In the genomic region with DNA sequence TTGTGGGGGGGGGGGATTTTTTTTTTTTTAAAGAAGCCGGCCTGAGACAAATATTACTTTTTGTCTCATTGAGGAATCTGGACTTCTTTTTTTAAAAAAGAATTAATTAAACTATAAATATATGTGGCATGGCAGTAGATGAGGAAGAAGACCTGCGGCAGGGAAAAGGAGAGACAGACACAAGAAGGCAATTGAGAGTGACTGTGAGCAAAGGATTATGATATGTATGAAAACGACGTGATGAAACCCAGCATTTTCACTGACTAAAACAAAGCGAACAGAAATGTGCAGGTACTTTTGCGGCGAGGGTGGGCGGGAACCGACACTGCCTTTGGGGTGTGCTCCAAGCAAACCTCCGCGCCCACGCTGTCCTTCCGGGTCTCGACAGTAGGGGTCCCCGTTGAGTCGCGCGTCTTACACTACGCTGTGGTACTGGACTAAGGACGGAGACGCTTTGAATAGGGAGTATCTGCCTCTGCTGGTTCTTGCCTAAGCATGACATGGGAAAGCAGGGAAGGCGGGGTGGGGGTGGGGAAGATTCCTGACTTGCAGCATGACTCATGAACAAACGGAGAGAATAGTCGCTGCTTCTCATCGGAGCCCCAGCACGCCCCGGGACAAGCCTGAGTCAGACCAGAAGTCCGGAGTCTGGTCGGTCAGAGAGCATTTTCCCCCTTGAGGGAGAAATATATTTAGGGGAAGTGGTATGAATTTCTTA, we compare ENCODE assay signal across 7 mouse cellular contexts. TPM values are rescaled to one million over a fixed set of nuclear protein-coding genes. Genes with fewer than 3 reads are reported as not detected.
DNase-seq lines count a peak whose midpoint lies in the region; ATAC-seq and TF ChIP-seq lines count a peak whose summit lies in the region.

No protein-coding gene starts in this region.

- peak overlapping the region; percentile 28 for H3K4me3 ChIP-seq in embryonic facial prominence, embryonic 12.5 days
- no peak overlapping the region; the same call in 1 of the 2 replicates for H3K4me3 ChIP-seq in kidney, adult 2 months (ENCODE audit: insufficient read depth, low read depth, low read length)
- peak overlapping the region; percentile 30 for H3K4me3 ChIP-seq in limb, embryonic 12.5 days (replicated peaks)
- peak overlapping the region; percentile 30 for H3K4me3 ChIP-seq in midbrain, embryonic 15.5 days
- peak overlapping the region; percentile 52 for H3K4me3 ChIP-seq in spleen, adult 2 months (ENCODE audit: extremely low read depth, insufficient read depth, insufficient read length)

- peak; percentile 94 for DNase-seq in adrenal gland, postnatal 14 days
- DNase-seq in heart, adult 18-20 months, result peak; percentile 92 to 98
- peak; percentile 91 for DNase-seq in kidney, adult 2 months
- peak; percentile 65 to 81 for DNase-seq in spleen, adult 2 months (ENCODE audit: low read depth in 1 of 2, low spot score in 2 of 2)

- WGBS in embryonic facial prominence, embryonic 12.5 days, result 6% methylated on average over 29 of the region's 29 CpGs
- WGBS in kidney, adult 2 months, result 3% methylated on average over 29 of the region's 29 CpGs
- WGBS in limb, embryonic 12.5 days, result 7% methylated on average over 29 of the region's 29 CpGs
- WGBS in midbrain, embryonic 15.5 days, result 5% methylated on average over 29 of the region's 29 CpGs
- 1% methylated on average over 29 of the region's 29 CpGs for WGBS in spleen, adult 2 months

- TF ChIP-seq POLR2A in kidney, adult 2 months (IDR thresholded peaks at IDR 0.05; ENCODE audit: low read depth, low read length), result no peak
- TF ChIP-seq POLR2A in spleen, adult 2 months (IDR thresholded peaks at IDR 0.05; ENCODE audit: low read depth, low read length), result no peak

- H3K4me1 ChIP-seq in embryonic facial prominence, embryonic 12.5 days, result no peaks in the 10 kb centered on the region
- H3K4me1 ChIP-seq in kidney, adult 2 months (ENCODE audit: control insufficient read depth, insufficient read depth, low read length), result no peaks in the 10 kb centered on the region
- no peaks in the 10 kb centered on the region for H3K4me1 ChIP-seq in limb, embryonic 12.5 days (replicated peaks)
- H3K4me1 ChIP-seq in midbrain, embryonic 15.5 days, result peaks cover 19% of the 10 kb centered on the region
- peaks cover 3% of the 10 kb centered on the region; the same call in 1 of the 2 replicates for H3K4me1 ChIP-seq in spleen, adult 2 months (ENCODE audit: control insufficient read depth, insufficient read depth, insufficient read length)

- H3K36me3 ChIP-seq in embryonic facial prominence, embryonic 12.5 days, result no peaks in the 10 kb centered on the region
- H3K36me3 ChIP-seq in kidney, adult 2 months (ENCODE audit: control insufficient read depth, insufficient read depth, low read length), result no peaks in the 10 kb centered on the region
- no peaks in the 10 kb centered on the region for H3K36me3 ChIP-seq in limb, embryonic 12.5 days
- no peaks in the 10 kb centered on the region for H3K36me3 ChIP-seq in midbrain, embryonic 15.5 days (replicated peaks)
- H3K36me3 ChIP-seq in spleen, adult 2 months (ENCODE audit: control insufficient read depth, insufficient read depth, low read length), result no peaks in the 10 kb centered on the region

- H3K9me3 ChIP-seq in embryonic facial prominence, embryonic 12.5 days, result no peaks in the 10 kb centered on the region
- H3K9me3 ChIP-seq in limb, embryonic 12.5 days, result no peaks in the 10 kb centered on the region
- H3K9me3 ChIP-seq in midbrain, embryonic 15.5 days, result no peaks in the 10 kb centered on the region

- H3K9ac ChIP-seq in embryonic facial prominence, embryonic 12.5 days, result no peak overlapping the region
- H3K9ac ChIP-seq in limb, embryonic 12.5 days (replicated peaks), result peak overlapping the region; percentile 44; the same call in 1 of the 2 replicates
- peak overlapping the region; percentile 22; the same call in 1 of the 2 replicates for H3K9ac ChIP-seq in midbrain, embryonic 15.5 days

- peak; percentile 98 for TF ChIP-seq CTCF in kidney, adult 2 months (conservative IDR thresholded peaks at IDR 0.05; ENCODE audit: insufficient read depth, insufficient read length, low read depth, low read length)
- TF ChIP-seq CTCF in spleen, adult 2 months (IDR thresholded peaks at IDR 0.05; ENCODE audit: extremely low read depth, insufficient read depth, insufficient read length, insufficient replicate concordance), result peak; percentile 92; the same call in 1 of the 2 replicates

- ATAC-seq in embryonic facial prominence, embryonic 12.5 days (ENCODE audit: insufficient number of reproducible peaks, insufficient read depth, low FRiP score, low TSS enrichment), result peak; percentile 97
- ATAC-seq in limb, embryonic 12.5 days (ENCODE audit: insufficient number of reproducible peaks, insufficient read depth, low FRiP score, low TSS enrichment, low read depth), result peak; percentile 94
- ATAC-seq in midbrain, embryonic 15.5 days (replicated peaks), result peak; percentile 98

- no peaks in the 10 kb centered on the region for H3K27me3 ChIP-seq in embryonic facial prominence, embryonic 12.5 days
- H3K27me3 ChIP-seq in kidney, adult 2 months (replicated peaks; ENCODE audit: control insufficient read depth, insufficient read depth, low read length), result no peaks in the 10 kb centered on the region
- peaks cover 8% of the 10 kb centered on the region; the same call in 1 of the 2 replicates for H3K27me3 ChIP-seq in limb, embryonic 12.5 days
- no peaks in the 10 kb centered on the region for H3K27me3 ChIP-seq in midbrain, embryonic 15.5 days (replicated peaks)
- no peaks in the 10 kb centered on the region for H3K27me3 ChIP-seq in spleen, adult 2 months (ENCODE audit: control insufficient read depth, insufficient read depth, low read length)

- H3K4me2 ChIP-seq in embryonic facial prominence, embryonic 12.5 days (replicated peaks), result peak overlapping the region; percentile 54
- peak overlapping the region; percentile 57 for H3K4me2 ChIP-seq in limb, embryonic 12.5 days
- peak overlapping the region; percentile 52 for H3K4me2 ChIP-seq in midbrain, embryonic 15.5 days

- no peak overlapping the region for H3K27ac ChIP-seq in embryonic facial prominence, embryonic 12.5 days
- no peak overlapping the region for H3K27ac ChIP-seq in kidney, adult 2 months (ENCODE audit: insufficient read depth, low read depth, low read length)
- H3K27ac ChIP-seq in limb, embryonic 12.5 days, result no peak overlapping the region
- no peak overlapping the region for H3K27ac ChIP-seq in midbrain, embryonic 15.5 days
- no peak overlapping the region for H3K27ac ChIP-seq in spleen, adult 2 months (ENCODE audit: insufficient read depth, low read length)

RNA-seq across cellular contexts. Expression of a gene that starts 50.6 kb away (rescaled TPM):
- 14.1 and 17.9 TPM in 2 replicates for total RNA-seq in adrenal gland, postnatal 14 days (2021)
- 14.3 and 15.2 TPM in 2 replicates for polyA plus RNA-seq in embryonic facial prominence, embryonic 12.5 days (2016; fragmentation: Nextera tagmentation; extraction: Ambion mirVana)
- total RNA-seq in heart, adult 18-20 months (2021), result 1 to 10 TPM; 7.0 to 8.2 TPM
- polyA plus RNA-seq in kidney, adult 2 months (2012; rRNA removed), result 10.0 and 13.2 TPM in 2 replicates
- 14.8 and 15.2 TPM in 2 replicates for polyA plus RNA-seq in limb, embryonic 12.5 days (2016; fragmentation: Nextera tagmentation; extraction: Ambion mirVana)
- polyA plus RNA-seq in midbrain, embryonic 15.5 days (2015; fragmentation: Nextera tagmentation; extraction: Ambion mirVana), result 18.2 and 18.8 TPM in 2 replicates
- polyA plus RNA-seq in spleen, adult 2 months (2012; rRNA removed), result 11.1 and 13.8 TPM in 2 replicates
